ENCODE assay signal across 14 mouse cellular contexts in genomic region chr2:5426110-5426509, GRCm38 (mm10).
DNase-seq lines count a peak whose midpoint lies in the region; ATAC-seq and TF ChIP-seq lines count a peak whose summit lies in the region.
"Had no signal": no experiment of that assay in that cellular context is flagged by ENCODE, and none has a peak within 500 bp of the region (broad histone marks: within the 10 kb centered on the region; RNA-seq: fewer than 3 reads in every experiment).

No protein-coding gene starts in this region.

- no peak overlapping the region for H3K4me3 ChIP-seq in heart, postnatal 0 days (ENCODE audit: low read depth, low read length)
- H3K4me3 ChIP-seq in forebrain, embryonic 16.5 days (replicated peaks; ENCODE audit: low read length): no peak overlapping the region
- no peak overlapping the region for H3K4me3 ChIP-seq in midbrain, embryonic 15.5 days

- peak; percentile 30 for DNase-seq in heart, postnatal 0 days (ENCODE audit: low spot score)
- no peak for DNase-seq in heart, adult 11 months
- peak; percentile 18 for DNase-seq in brain, embryonic 18.5 days (ENCODE audit: low read depth, low spot score)
- no peak for DNase-seq in cerebellum, adult 9-11 months
- no peak for DNase-seq in right cerebral cortex, postnatal 4 days
- no peak for DNase-seq in adrenal gland, adult 2 months
- DNase-seq: adrenal gland, postnatal 10 days; cerebellum, postnatal 14 days; heart, adult 18-20 months; kidney, adult 2 months; lung, adult 18-20 months had no signal

- no peak for TF ChIP-seq CTCF in heart, postnatal 0 days (IDR thresholded peaks at IDR 0.05; ENCODE audit: low read depth)

- no peak overlapping the region for H3K27ac ChIP-seq in heart, postnatal 0 days (ENCODE audit: low read depth)
- H3K27ac ChIP-seq in forebrain, embryonic 16.5 days (ENCODE audit: low read length): peak overlapping the region; percentile 58
- H3K27ac ChIP-seq in midbrain, embryonic 15.5 days: 0 out of 2 replicates have a peak overlapping the region, but pooled peaks have one; percentile 5
- H3K27ac ChIP-seq: macrophage had no signal

- H3K4me1 ChIP-seq in heart, postnatal 0 days (ENCODE audit: control insufficient read depth, insufficient read depth): no peaks in the 10 kb centered on the region
- peaks cover 6% of the 10 kb centered on the region for H3K4me1 ChIP-seq in forebrain, embryonic 16.5 days (replicated peaks; ENCODE audit: control insufficient read depth, insufficient read depth, low read length)
- H3K4me1 ChIP-seq in midbrain, embryonic 15.5 days: peaks cover 4% of the 10 kb centered on the region; the same call in 1 of the 2 replicates

- H3K9me3 ChIP-seq in heart, postnatal 0 days (replicated peaks; ENCODE audit: control insufficient read depth, low read length): no peaks in the 10 kb centered on the region
- no peaks in the 10 kb centered on the region for H3K9me3 ChIP-seq in forebrain, embryonic 16.5 days (ENCODE audit: control insufficient read depth, low read length)
- no peaks in the 10 kb centered on the region for H3K9me3 ChIP-seq in midbrain, embryonic 15.5 days

- no peak overlapping the region for H3K4me2 ChIP-seq in heart, postnatal 0 days (ENCODE audit: low read depth, low read length)
- H3K4me2 ChIP-seq in forebrain, embryonic 16.5 days (ENCODE audit: low read length): no peak overlapping the region
- H3K4me2 ChIP-seq in midbrain, embryonic 15.5 days: no peak overlapping the region

- no peaks in the 10 kb centered on the region for H3K27me3 ChIP-seq in heart, postnatal 0 days (ENCODE audit: control insufficient read depth, insufficient read depth, low read length)
- H3K27me3 ChIP-seq in forebrain, embryonic 16.5 days (replicated peaks; ENCODE audit: control insufficient read depth, insufficient read depth, low read length): no peaks in the 10 kb centered on the region
- H3K27me3 ChIP-seq in midbrain, embryonic 15.5 days (replicated peaks): no peaks in the 10 kb centered on the region

- TF ChIP-seq EP300 in heart, postnatal 0 days (IDR thresholded peaks at IDR 0.05; ENCODE audit: low read depth): no peak

- ATAC-seq in heart, postnatal 0 days (ENCODE audit: insufficient read depth, low read depth): no peak
- peak; percentile 90 for ATAC-seq in forebrain, embryonic 16.5 days
- ATAC-seq in midbrain, embryonic 15.5 days (replicated peaks): peak; percentile 69; the same call in 1 of the 2 replicates

- WGBS in heart, postnatal 0 days: 44% methylated on average over 2 of the region's 2 CpGs
- 2% methylated on average over 2 of the region's 2 CpGs for WGBS in forebrain, embryonic 16.5 days
- WGBS in midbrain, embryonic 15.5 days: 1% methylated on average over 2 of the region's 2 CpGs

- H3K9ac ChIP-seq in heart, postnatal 0 days (replicated peaks; ENCODE audit: low read depth, low read length): no peak overlapping the region
- no peak overlapping the region for H3K9ac ChIP-seq in forebrain, embryonic 16.5 days (replicated peaks; ENCODE audit: low read depth, low read length)
- no peak overlapping the region for H3K9ac ChIP-seq in midbrain, embryonic 15.5 days

- no peaks in the 10 kb centered on the region for H3K36me3 ChIP-seq in heart, postnatal 0 days (replicated peaks; ENCODE audit: control insufficient read depth, insufficient read depth, low read length)
- no peaks in the 10 kb centered on the region for H3K36me3 ChIP-seq in forebrain, embryonic 16.5 days (ENCODE audit: control insufficient read depth, insufficient read depth)
- H3K36me3 ChIP-seq in midbrain, embryonic 15.5 days (replicated peaks): no peaks in the 10 kb centered on the region

Comparison
In these comparisons a context has a peak if more than half of its experiments do, and no peak if none do; other contexts are left out.
1. DNase-seq: peak in heart, postnatal 0 days (single experiment) and brain, embryonic 18.5 days (single experiment); none in heart, adult 11 months (single experiment), cerebellum, adult 9-11 months (single experiment), right cerebral cortex, postnatal 4 days (single experiment) and adrenal gland, adult 2 months (single experiment).